Mouse (Mus musculus): ENCODE data around the gene Hcfc2.

The Hcfc2 gene

GRCm38 (mm10) chr10:82695956-82696355 lies at the start of gene Hcfc2:
Gene Hcfc2, plus strand, starts transcription at chr10:82696160.
- no peak for DNase-seq (ENCODE audit: low spot score in 2 of 2)

GRCm38 (mm10) chr10:82647205-82647811 lies 48.7 kb upstream of the Hcfc2 start:
- DNase-seq (ENCODE audit: low spot score in 2 of 2): no peak

- no peak for DNase-seq (ENCODE audit: low spot score in 2 of 2)
Measured at GRCm38 (mm10) chr10:82651221-82651620, 44.7 kb upstream of the Hcfc2 start.

- no peak for DNase-seq (ENCODE audit: low spot score in 2 of 2)
Measured at GRCm38 (mm10) chr10:82652625-82653024, 43.3 kb upstream of the Hcfc2 start.

- no peak for DNase-seq (ENCODE audit: low spot score in 2 of 2)
Measured at GRCm38 (mm10) chr10:82654581-82654980, 41.4 kb upstream of the Hcfc2 start.

GRCm38 (mm10) chr10:82661820-82662219 lies 34.1 kb upstream of the Hcfc2 start:
- peak; percentile 27 to 46 for DNase-seq (ENCODE audit: low spot score in 2 of 2)

- peak in 1 of 2 experiments; percentile 17 for DNase-seq (ENCODE audit: low spot score in 2 of 2)
Measured at GRCm38 (mm10) chr10:82662267-82662990, 33.5 kb upstream of the Hcfc2 start.

GRCm38 (mm10) chr10:82663289-82663688 lies 32.7 kb upstream of the Hcfc2 start:
- DNase-seq (ENCODE audit: low spot score in 2 of 2): no peak

GRCm38 (mm10) chr10:82665951-82666350 lies 30.0 kb upstream of the Hcfc2 start:
- no peak for DNase-seq (ENCODE audit: low spot score in 2 of 2)

- peak; percentile 78 to 89 for DNase-seq (ENCODE audit: low spot score in 2 of 2)
Measured at GRCm38 (mm10) chr10:82666436-82667234, 29.3 kb upstream of the Hcfc2 start.

- DNase-seq (ENCODE audit: low spot score in 2 of 2): no peak
Measured at GRCm38 (mm10) chr10:82670205-82670604, 25.8 kb upstream of the Hcfc2 start.

- no peak for DNase-seq (ENCODE audit: low spot score in 2 of 2)
Measured at GRCm38 (mm10) chr10:82676949-82677348, 19.0 kb upstream of the Hcfc2 start.

GRCm38 (mm10) chr10:82680769-82681168 lies 15.2 kb upstream of the Hcfc2 start:
- DNase-seq (ENCODE audit: low spot score in 2 of 2): peak in 1 of 2 experiments; percentile 28

- DNase-seq (ENCODE audit: low spot score in 2 of 2): no peak
Measured at GRCm38 (mm10) chr10:82681639-82682038, 14.3 kb upstream of the Hcfc2 start.

- no peak for DNase-seq (ENCODE audit: low spot score in 2 of 2)
Measured at GRCm38 (mm10) chr10:82685440-82685839, 10.5 kb upstream of the Hcfc2 start.

- DNase-seq (ENCODE audit: low spot score in 2 of 2): no peak
Measured at GRCm38 (mm10) chr10:82689681-82690211, 6.2 kb upstream of the Hcfc2 start.

GRCm38 (mm10) chr10:82690494-82690893 lies 5.5 kb upstream of the Hcfc2 start, which contains the start of gene Glt8d2:
Gene Glt8d2, minus strand, starts transcription at chr10:82690650.
- DNase-seq (ENCODE audit: low spot score in 2 of 2): peak; percentile 23 to 26

- no peak for DNase-seq (ENCODE audit: low spot score in 2 of 2)
Measured at GRCm38 (mm10) chr10:82696453-82697079, 606 bp downstream of the Hcfc2 start.

GRCm38 (mm10) chr10:82697305-82697898 lies 1.4 kb downstream of the Hcfc2 start:
- no peak for DNase-seq (ENCODE audit: low spot score in 2 of 2)

GRCm38 (mm10) chr10:82698712-82699261 lies 2.8 kb downstream of the Hcfc2 start:
- peak; percentile 69 to 80 for DNase-seq (ENCODE audit: low spot score in 2 of 2)

All from frontal cortex, postnatal 14 days (tissue).